Mouse (Mus musculus): ENCODE measurements at regions not wholly inside any gene's neighbourhood (a gene's known extent, or its start where the extent isn't known, plus 50 kb on each side); places are given as distances from the start of the nearest gene placed in this dataset.
"Not testable (repeated sequence)": the region's sequence is repeated elsewhere in the genome, so short reads cannot be mapped to it uniquely, and the experiment has no call there.

DNA sequence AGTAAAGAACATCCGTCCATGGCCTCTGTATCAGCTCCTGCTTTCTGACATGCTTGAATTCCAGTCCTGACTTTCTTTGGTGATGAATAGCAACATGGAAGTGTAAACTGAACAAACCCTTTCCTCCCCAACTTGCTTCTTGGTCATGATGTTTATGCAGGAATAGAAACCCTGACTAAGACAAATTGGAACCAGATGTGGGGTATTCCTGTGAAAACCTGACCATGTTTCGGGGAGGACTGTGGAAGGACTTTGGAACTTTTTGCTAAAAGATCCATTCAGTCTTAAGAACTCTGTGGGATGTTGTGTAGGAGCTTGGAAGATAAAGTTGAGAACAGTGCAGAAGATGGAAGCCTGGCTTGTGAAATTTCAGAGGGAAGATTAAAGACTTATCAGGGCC is 410.0 kb downstream of the Kif2b start:
- not testable (repeated sequence) for DNase-seq (ENCODE audit: low read depth, low spot score)

DNA sequence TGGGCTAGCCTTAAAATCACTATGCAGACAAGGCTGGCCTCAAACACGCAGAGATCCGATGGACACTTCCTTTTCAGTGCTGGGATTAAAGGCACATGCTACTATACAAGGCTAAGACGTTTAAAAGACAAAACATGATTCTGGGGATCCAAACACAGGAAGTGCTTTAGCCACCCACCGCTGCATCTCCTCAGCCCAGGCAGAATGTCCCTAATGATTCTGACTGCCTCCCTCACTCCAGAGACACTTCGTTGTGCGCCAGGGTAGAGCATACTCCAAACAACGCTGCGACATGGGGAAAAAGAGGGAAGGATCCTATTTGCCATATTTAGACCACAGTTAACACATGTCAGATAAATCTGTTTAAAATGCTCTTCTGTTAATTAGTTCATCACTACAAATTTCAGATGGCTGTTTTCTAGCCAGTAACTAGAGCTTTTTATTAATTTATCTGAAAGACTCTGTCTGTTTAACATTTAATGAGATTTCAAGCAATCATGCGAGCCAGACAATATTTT is 443.5 kb downstream of the Kif2b start:
- DNase-seq (ENCODE audit: low read depth, low spot score), result no peak

GRCm38 (mm10) chr11:91132771-91133380 is 444.5 kb downstream of the Kif2b start:
- no peak for DNase-seq (ENCODE audit: low read depth, low spot score)

- DNase-seq (ENCODE audit: low read depth, low spot score), result no peak
Observed at GRCm38 (mm10) chr11:91131960-91132359, 443.8 kb upstream of the Tom1l1 start.

DNA sequence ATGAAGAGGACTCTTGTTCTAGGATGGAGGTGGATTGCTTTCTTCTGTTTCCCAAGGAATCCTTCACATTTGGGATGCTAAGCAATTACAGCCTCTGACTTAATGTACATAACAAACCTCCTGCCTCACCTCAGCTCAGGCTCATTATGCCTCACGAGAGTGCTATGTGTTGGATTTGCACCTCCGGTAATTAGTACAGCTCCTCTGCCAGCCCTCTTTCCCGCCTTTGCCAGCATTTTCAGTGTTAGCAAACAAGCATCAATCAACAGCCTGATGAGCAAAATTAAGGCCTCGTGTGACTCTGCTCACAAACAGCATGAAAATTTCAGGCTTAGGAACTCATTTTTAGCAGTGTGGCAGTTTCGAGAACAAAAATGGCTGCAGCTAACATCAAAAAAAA is 410.0 kb upstream of the Tom1l1 start:
- no peak for DNase-seq (ENCODE audit: low read depth, low spot score)

- DNase-seq (ENCODE audit: low read depth, low spot score), result no peak
Observed at GRCm38 (mm10) chr11:91097552-91097951, 409.4 kb upstream of the Tom1l1 start.

DNA sequence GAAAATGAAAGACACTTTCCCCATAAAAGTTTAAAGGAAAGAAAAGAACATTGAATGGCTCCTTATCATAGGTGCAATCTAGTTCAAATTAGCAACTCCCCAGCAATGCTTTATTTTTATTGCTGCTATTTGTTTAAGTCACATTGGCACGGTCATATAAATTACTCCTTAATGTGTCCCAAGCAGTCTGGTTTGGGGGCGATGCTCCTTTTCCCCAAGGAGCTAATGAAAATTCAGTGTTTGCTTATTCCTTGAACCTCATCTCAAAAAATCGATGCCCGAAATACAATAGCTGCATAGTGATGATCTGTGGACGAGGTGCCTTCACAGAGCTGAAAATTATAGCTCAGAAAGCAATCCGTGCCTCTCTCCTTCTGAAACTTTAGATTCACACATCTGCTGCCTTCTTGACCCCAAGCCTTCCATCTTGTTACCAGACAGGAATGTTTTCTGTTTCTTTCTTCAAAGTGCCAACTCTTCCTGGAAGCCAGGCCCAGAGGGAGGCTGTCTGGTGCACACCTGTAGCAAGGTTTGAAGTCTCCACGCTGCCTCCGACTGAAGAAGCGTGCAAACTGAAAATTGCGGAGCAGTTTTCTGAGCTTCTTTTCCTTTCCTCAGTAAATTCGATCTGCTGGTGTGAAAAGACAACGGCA is 408.0 kb upstream of the Tom1l1 start:
- no peak for DNase-seq (ENCODE audit: low read depth, low spot score)

DNA sequence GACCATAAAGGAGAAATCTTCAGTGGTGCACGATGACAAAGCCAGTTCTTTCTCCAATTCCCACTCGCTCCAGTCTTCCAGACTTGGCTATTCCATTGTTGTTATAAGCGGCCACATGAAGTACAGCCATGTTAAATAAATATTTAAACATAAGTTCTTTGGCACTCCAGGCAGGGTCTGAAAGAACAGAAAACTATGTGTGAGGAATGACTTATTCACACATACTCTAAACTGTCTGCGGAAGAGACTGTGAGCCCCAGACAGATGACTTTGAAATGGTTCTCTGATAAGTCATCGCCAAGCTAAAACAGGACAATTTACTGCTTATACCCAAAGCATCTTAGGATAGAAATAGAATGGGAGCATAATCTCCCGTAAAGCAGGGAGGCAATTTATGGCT is 377.2 kb upstream of the Tom1l1 start:
- DNase-seq (ENCODE audit: low read depth, low spot score), result no peak

GRCm38 (mm10) chr11:91056966-91057597 is 368.9 kb upstream of the Tom1l1 start:
- DNase-seq (ENCODE audit: low read depth, low spot score), result no peak

DNA sequence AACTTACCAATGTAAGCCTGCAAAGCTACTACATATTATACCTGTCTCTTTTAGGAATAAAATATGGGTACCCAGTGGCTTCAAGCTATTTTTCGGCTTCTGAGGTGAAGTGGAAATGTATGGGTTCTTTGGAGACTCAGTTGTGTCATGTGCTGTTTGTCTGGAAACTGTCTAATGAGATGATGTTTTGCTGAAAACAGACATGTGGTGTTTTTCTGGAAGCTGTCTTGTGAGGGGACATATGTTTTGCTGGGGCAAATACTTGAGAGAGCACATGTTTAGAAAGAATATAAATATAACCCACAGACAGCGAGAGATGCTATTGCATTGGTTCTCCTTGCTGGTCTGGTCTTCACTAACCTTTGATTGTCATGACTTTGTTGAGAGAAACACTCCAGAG is 365.2 kb upstream of the Tom1l1 start:
- no peak for DNase-seq (ENCODE audit: low read depth, low spot score)

DNA sequence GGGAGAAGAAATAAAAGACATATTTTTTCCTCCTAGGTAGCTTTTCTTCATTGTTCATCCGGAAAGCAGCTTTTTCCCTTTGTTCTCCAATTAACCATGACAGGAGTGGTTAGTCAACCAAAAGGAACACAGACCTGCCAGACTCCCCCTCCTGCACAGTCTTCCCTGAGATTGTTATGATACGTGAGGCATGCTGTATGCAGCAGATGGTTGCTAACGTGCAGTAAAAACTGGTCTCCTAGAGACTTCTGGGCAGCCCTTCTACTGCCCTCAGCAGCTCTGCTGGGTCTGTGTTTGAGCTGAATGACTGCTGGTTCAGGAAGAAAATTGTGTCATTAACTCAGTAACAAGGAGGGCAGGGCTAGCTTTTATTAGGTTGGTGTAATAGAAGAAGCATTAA is 363.5 kb upstream of the Tom1l1 start:
- DNase-seq (ENCODE audit: low read depth, low spot score), result no peak

DNA sequence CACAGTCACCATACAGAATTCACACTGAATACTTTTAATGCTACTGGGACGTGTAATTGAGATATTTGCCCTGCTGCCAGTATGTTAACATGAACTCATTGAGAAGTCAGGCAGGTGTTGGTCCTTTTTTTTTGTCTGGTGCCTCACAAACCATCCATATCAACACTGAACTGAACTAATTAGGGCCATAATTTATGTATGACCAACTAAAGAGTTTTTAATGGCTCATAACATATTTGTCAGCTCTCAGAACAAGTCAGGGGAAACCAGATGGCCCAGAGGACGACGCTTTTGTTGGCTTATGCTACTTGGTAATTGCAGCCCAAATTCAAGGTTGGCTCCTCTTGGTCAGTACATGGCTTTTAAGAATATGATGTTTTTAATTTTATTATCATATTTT is 353.3 kb upstream of the Tom1l1 start:
- DNase-seq (ENCODE audit: low read depth, low spot score), result no peak

Measured in ZHBTc4 (cell line).